Mouse (Mus musculus): ENCODE measurements around the gene Fubp3. TPM values are rescaled to one million over a fixed set of nuclear protein-coding genes. Genes with fewer than 3 reads are reported as not detected.

Gene Fubp3
- polyA plus RNA-seq, 1 experiment: 39.8 TPM

DNA sequence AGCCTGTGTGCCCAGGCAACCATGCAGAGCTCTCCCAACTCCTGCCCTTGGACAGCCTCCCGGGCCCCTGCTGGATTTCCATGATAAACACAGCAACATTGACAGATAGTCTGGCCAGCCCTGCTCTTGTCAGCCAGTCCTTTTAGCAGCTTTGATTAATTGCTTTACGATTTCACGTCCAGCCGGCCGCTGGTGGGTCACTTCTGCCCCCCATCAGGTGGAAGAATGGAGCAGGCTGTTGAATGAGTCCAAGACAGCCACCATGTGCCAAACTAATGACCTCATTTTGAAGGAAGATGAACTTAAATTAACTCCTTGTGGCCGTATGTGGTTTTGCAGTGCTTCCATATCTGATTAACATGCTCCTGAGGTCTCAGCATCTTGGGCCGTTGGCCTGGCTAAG is 37.4 kb downstream of the Fubp3 start:
- Histone ChIP-seq H3K27ac (ENCODE audit: control insufficient read depth, insufficient read depth, low read depth, low read length, poor library complexity) (no peak overlapping the region), H3K4me3 (replicated peaks; ENCODE audit: control insufficient read depth, low read depth, low read length) (no peak overlapping the region), H3K4me1 (ENCODE audit: control insufficient read depth, insufficient read depth, low read length) (no peaks in the 10 kb centered on the region)
- 57% methylated on average over 7 of the region's 7 CpGs for WGBS
- TF ChIP-seq CTCF (IDR thresholded peaks at IDR 0.05; ENCODE audit: control insufficient read depth, insufficient read depth, low read length) (no peak), POLR2A (IDR thresholded peaks at IDR 0.05; ENCODE audit: borderline replicate concordance, control insufficient read depth, low read depth, low read length) (no peak)

DNA sequence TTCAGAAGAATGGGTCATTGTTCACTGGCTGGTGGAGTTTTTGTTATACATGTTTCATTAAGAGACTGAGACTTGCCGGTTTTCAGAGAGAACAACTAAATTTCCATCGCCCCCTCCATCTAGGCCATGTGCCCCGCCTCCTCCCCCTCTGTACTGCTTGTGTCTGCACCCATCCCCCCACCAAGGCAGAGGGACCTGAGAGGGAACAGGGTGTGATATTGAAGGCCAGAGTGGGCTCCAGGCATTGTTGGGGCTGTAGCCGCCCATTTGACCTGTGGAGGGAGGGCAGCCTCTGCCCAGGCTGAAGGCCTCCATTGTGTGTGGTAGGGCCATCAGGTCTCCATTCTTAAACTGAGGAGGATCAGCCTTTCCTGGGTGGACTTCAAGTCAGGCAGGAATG is 38.5 kb downstream of the Fubp3 start:
- Histone ChIP-seq H3K4me1 (ENCODE audit: control insufficient read depth, insufficient read depth, low read length) (no peaks in the 10 kb centered on the region), H3K4me3 (replicated peaks; ENCODE audit: control insufficient read depth, low read depth, low read length) (no peak overlapping the region), H3K27ac (ENCODE audit: control insufficient read depth, insufficient read depth, low read depth, low read length, poor library complexity) (no peak overlapping the region)
- WGBS: 88% methylated on average over 4 of the region's 4 CpGs
- TF ChIP-seq CTCF (IDR thresholded peaks at IDR 0.05; ENCODE audit: control insufficient read depth, insufficient read depth, low read length) (no peak), POLR2A (IDR thresholded peaks at IDR 0.05; ENCODE audit: borderline replicate concordance, control insufficient read depth, low read depth, low read length) (no peak)

GRCm38 (mm10) chr2:31611400-31611799 is 38.9 kb downstream of the Fubp3 start:
- Histone ChIP-seq H3K4me3 (replicated peaks; ENCODE audit: control insufficient read depth, low read depth, low read length) (no peak overlapping the region), H3K4me1 (ENCODE audit: control insufficient read depth, insufficient read depth, low read length) (no peaks in the 10 kb centered on the region), H3K27ac (ENCODE audit: control insufficient read depth, insufficient read depth, low read depth, low read length, poor library complexity) (no peak overlapping the region)
- TF ChIP-seq CTCF (IDR thresholded peaks at IDR 0.05; ENCODE audit: control insufficient read depth, insufficient read depth, low read length) (no peak), POLR2A (IDR thresholded peaks at IDR 0.05; ENCODE audit: borderline replicate concordance, control insufficient read depth, low read depth, low read length) (no peak)
- WGBS: 92% methylated on average over 8 of the region's 8 CpGs

- H3K4me1 ChIP-seq (ENCODE audit: control insufficient read depth, insufficient read depth, low read length): no peaks in the 10 kb centered on the region
- H3K4me3 ChIP-seq (replicated peaks; ENCODE audit: control insufficient read depth, low read depth, low read length): no peak overlapping the region
- H3K27ac ChIP-seq (ENCODE audit: control insufficient read depth, insufficient read depth, low read depth, low read length, poor library complexity): no peak overlapping the region
- WGBS: 86% methylated on average over 6 of the region's 6 CpGs
- no peak for TF ChIP-seq POLR2A (IDR thresholded peaks at IDR 0.05; ENCODE audit: borderline replicate concordance, control insufficient read depth, low read depth, low read length)
- TF ChIP-seq CTCF (IDR thresholded peaks at IDR 0.05; ENCODE audit: control insufficient read depth, insufficient read depth, low read length): no peak
Measured at GRCm38 (mm10) chr2:31612627-31613026, 40.2 kb downstream of the Fubp3 start.

- 82% methylated on average over 7 of the region's 7 CpGs for WGBS
- TF ChIP-seq POLR2A (IDR thresholded peaks at IDR 0.05; ENCODE audit: borderline replicate concordance, control insufficient read depth, low read depth, low read length) (no peak), CTCF (IDR thresholded peaks at IDR 0.05; ENCODE audit: control insufficient read depth, insufficient read depth, low read length) (no peak)
- H3K27ac ChIP-seq (ENCODE audit: control insufficient read depth, insufficient read depth, low read depth, low read length, poor library complexity): no peak overlapping the region
- H3K4me3 ChIP-seq (replicated peaks; ENCODE audit: control insufficient read depth, low read depth, low read length): no peak overlapping the region
- H3K4me1 ChIP-seq (ENCODE audit: control insufficient read depth, insufficient read depth, low read length): no peaks in the 10 kb centered on the region
Measured at GRCm38 (mm10) chr2:31613781-31614180, 41.3 kb downstream of the Fubp3 start.

DNA sequence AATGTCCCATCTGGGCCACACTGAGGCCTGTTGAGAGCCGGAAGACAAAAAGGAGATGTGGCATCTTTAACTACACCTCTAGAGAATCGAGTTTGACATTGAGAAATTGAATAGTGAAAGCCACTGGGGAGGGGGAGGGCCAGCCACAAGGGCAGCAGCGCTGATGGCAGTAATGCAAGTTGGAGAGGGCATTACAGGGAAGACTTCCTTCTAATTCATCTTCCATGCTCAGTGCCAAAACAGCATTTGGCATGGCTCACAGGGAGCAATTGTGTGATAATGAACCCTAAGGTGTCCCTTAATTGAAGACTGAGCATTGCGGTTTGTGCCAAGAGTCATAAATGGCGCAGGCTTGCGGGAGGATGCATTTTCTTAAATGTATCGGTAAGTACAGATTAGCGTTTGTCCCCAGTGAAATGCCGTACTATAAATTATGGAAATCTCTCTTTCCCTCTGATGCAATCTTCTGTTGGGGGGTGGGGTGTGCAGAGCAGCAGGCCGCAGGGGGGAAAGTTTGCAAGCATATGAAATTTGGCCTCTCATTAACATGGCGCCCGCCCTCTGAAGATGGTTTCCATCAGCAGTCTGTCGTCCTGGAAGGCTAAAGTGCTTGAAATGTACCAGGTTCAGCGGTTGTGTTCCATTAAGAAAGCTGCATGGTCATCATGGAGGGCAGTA is 46.2 kb downstream of the Fubp3 start:
- H3K4me1 ChIP-seq (ENCODE audit: control insufficient read depth, insufficient read depth, low read length): no peaks in the 10 kb centered on the region; the same call in 1 of the 2 replicates
- 84% methylated on average over 14 of the region's 14 CpGs for WGBS
- no peak overlapping the region for H3K4me3 ChIP-seq (replicated peaks; ENCODE audit: control insufficient read depth, low read depth, low read length)
- H3K27ac ChIP-seq (ENCODE audit: control insufficient read depth, insufficient read depth, low read depth, low read length, poor library complexity): no peak overlapping the region
- TF ChIP-seq CTCF (IDR thresholded peaks at IDR 0.05; ENCODE audit: control insufficient read depth, insufficient read depth, low read length): no peak
- TF ChIP-seq POLR2A (IDR thresholded peaks at IDR 0.05; ENCODE audit: borderline replicate concordance, control insufficient read depth, low read depth, low read length): no peak

DNA sequence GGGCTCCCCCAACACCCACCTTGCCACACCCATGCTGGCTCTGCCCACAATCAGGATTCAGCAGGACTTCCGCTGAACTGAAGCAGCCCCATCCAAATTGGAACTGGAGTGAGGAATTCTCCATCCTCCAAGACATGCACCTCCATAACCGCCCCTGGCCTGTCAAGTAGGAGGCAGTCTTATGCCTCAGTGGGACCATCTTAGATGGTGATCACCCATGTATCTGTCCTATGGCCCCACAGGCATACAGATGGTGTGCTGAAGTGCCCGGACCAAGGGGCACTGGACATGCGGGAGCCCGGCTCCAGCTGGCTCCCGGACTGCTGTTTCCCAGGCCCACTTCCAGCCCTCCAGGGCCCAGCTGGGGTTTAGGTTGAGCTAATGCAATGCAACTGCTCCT is 46.8 kb downstream of the Fubp3 start:
- TF ChIP-seq POLR2A (IDR thresholded peaks at IDR 0.05; ENCODE audit: borderline replicate concordance, control insufficient read depth, low read depth, low read length) (no peak), CTCF (IDR thresholded peaks at IDR 0.05; ENCODE audit: control insufficient read depth, insufficient read depth, low read length) (no peak)
- Histone ChIP-seq H3K4me1 (ENCODE audit: control insufficient read depth, insufficient read depth, low read length) (no peaks in the 10 kb centered on the region; the same call in 1 of the 2 replicates), H3K27ac (ENCODE audit: control insufficient read depth, insufficient read depth, low read depth, low read length, poor library complexity) (no peak overlapping the region), H3K4me3 (replicated peaks; ENCODE audit: control insufficient read depth, low read depth, low read length) (no peak overlapping the region)
- WGBS: 92% methylated on average over 6 of the region's 6 CpGs

DNA sequence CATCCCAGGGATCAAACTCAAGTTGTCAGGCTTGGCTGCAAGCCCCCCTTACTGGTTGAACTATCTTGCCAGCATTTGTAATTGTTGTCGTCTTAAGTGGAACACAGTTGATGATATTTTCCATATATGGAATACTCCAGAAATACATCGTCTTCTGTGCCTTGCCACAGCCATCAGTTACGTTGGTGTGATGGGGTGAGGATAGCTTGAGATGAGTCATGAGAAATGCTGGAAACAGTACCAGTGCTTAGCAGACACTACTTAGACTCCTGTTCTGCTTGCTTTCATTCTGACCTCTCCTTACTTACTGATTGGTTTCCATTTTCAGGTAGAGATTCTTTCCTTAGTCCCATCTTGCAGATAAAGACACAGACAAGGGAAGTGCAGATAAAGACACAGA is 61.1 kb downstream of the Fubp3 start:
- no peaks in the 10 kb centered on the region for H3K4me1 ChIP-seq (ENCODE audit: control insufficient read depth, insufficient read depth, low read length)
- TF ChIP-seq CTCF (IDR thresholded peaks at IDR 0.05; ENCODE audit: control insufficient read depth, insufficient read depth, low read length): no peak
- no peak for TF ChIP-seq POLR2A (IDR thresholded peaks at IDR 0.05; ENCODE audit: borderline replicate concordance, control insufficient read depth, low read depth, low read length)
- H3K27ac ChIP-seq (ENCODE audit: control insufficient read depth, insufficient read depth, low read depth, low read length, poor library complexity): no peak overlapping the region
- WGBS: 54% methylated on average over 3 of the region's 3 CpGs
- no peak overlapping the region for H3K4me3 ChIP-seq (replicated peaks; ENCODE audit: control insufficient read depth, low read depth, low read length)

All from bone marrow, adult 2 months (tissue).